Mouse (Mus musculus) liver, adult 2 months (tissue): ENCODE data around the gene Dnah5.

ENCODE experiments used
- CTCF ChIP-seq: fragments of 200-500 bp; IDR thresholded peaks from 2 replicates; pipeline ENCODE4 v1.5.1; 2011; ENCODE audit warnings: low read depth, low read length, control low read depth
- POLR2A ChIP-seq: fragments of 200-500 bp; IDR thresholded peaks from 2 replicates; pipeline ENCODE4 v1.6.1; 2011; ENCODE audit warnings: low read length, control low read depth; ENCODE audit not compliant: insufficient read depth; ENCODE audit errors: extremely low read depth

DNA sequence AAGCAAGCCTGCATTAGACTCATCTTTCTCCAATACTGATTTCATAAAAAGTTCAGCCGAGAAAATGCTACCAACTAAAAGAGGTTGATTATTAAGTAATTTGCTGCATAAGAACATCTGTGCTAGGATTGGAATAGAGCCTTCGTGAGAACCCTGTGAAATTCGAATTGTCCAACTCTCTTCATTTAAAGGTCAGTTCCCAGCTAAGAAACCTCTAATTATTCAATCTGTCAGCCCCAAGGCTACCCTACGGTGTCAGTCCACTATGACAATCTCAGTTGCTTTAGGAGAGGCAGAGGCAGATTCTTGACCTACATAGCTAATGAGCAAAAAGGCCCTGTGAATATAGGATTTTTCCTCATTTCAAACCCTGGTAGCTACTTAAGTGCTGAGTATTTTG, 191.9 kb downstream of the Dnah5 start:
- TF ChIP-seq POLR2A (no peak), CTCF (no peak)
